Mouse (Mus musculus) MN1 (cell line): ENCODE measurements at regions not wholly inside any gene's neighbourhood (a gene's known extent, or its start where the extent isn't known, plus 50 kb on each side); places are given as distances from the start of the nearest gene placed in this dataset.
A peak's percentile ranks its signal among the peaks of the same experiment; 100 is the strongest.

Source experiments
- DNase-seq: peaks from one replicate; pipeline ENCODE4 v3.0.0-alpha.2; 2016; ENCODE audit warnings: low spot score

GRCm38 (mm10) chr10:91734691-91735090 lies 553.6 kb upstream of the Tmpo start:
- no peak for DNase-seq

- DNase-seq: no peak
Measured at GRCm38 (mm10) chr10:91732007-91732589, 551.0 kb upstream of the Tmpo start.

GRCm38 (mm10) chr10:91730062-91730461 lies 548.9 kb upstream of the Tmpo start:
- DNase-seq: no peak

- DNase-seq: no peak
Measured at GRCm38 (mm10) chr10:91719561-91720371, 538.7 kb upstream of the Tmpo start.

- no peak for DNase-seq
Measured at GRCm38 (mm10) chr10:91716604-91717003, 535.5 kb upstream of the Tmpo start.

- DNase-seq: no peak
Measured at GRCm38 (mm10) chr10:91714648-91715047, 533.5 kb upstream of the Tmpo start.

- no peak for DNase-seq
Measured at GRCm38 (mm10) chr10:91713529-91713928, 532.4 kb upstream of the Tmpo start.

GRCm38 (mm10) chr10:91706816-91707215 lies 525.7 kb upstream of the Tmpo start:
- DNase-seq: no peak

GRCm38 (mm10) chr10:91704751-91705150 lies 523.6 kb upstream of the Tmpo start:
- DNase-seq: no peak

GRCm38 (mm10) chr10:91701822-91702221 lies 520.7 kb upstream of the Tmpo start:
- no peak for DNase-seq

GRCm38 (mm10) chr10:91686082-91686618 lies 505.0 kb upstream of the Tmpo start:
- no peak for DNase-seq

- peak; percentile 24 for DNase-seq
Measured at GRCm38 (mm10) chr10:91685164-91686027, 504.3 kb upstream of the Tmpo start.

- DNase-seq: no peak
Measured at GRCm38 (mm10) chr10:91679641-91680040, 498.5 kb upstream of the Tmpo start.

GRCm38 (mm10) chr10:91637911-91638310 lies 456.8 kb upstream of the Tmpo start:
- no peak for DNase-seq

GRCm38 (mm10) chr10:91628672-91629071 lies 447.6 kb upstream of the Tmpo start:
- DNase-seq: no peak

GRCm38 (mm10) chr10:91622281-91622680 lies 441.2 kb upstream of the Tmpo start:
- DNase-seq: no peak

GRCm38 (mm10) chr10:91613794-91614479 lies 432.8 kb upstream of the Tmpo start:
- no peak for DNase-seq

GRCm38 (mm10) chr10:91612052-91612451 lies 430.9 kb upstream of the Tmpo start:
- DNase-seq: no peak

- no peak for DNase-seq
Measured at GRCm38 (mm10) chr10:91594891-91595290, 413.8 kb upstream of the Tmpo start.

- no peak for DNase-seq
Measured at GRCm38 (mm10) chr10:91593378-91593777, 412.3 kb upstream of the Tmpo start.

- no peak for DNase-seq
Measured at GRCm38 (mm10) chr10:91591845-91592244, 410.7 kb upstream of the Tmpo start.

- DNase-seq: peak; percentile 17
Measured at GRCm38 (mm10) chr10:91591398-91591811, 410.3 kb upstream of the Tmpo start.
